Mouse (Mus musculus) gonadal fat pad, adult 2 months (tissue): ENCODE measurements around the gene Gm43191. TPM values are rescaled to one million over a fixed set of nuclear protein-coding genes. Genes with fewer than 3 reads are reported as not detected.
"Not testable (repeated sequence)": the region's sequence is repeated elsewhere in the genome, so short reads cannot be mapped to it uniquely, and the experiment has no call there.

Source experiments
- DNase-seq: peaks from one replicate; pipeline ENCODE4 v3.0.0-alpha.2; 2012; ENCODE audit warnings: low read depth
- polyA plus RNA-seq: library from polyadenylated mRNA; depleted of rRNA; stranded (reverse); fragments of >200 nt; gene quantifications from 2 replicates; pipeline ENCODE4 v1.2.3, GENCODE M21; 2012

Gene Gm43191
- polyA plus RNA-seq, 1 experiment: not detected

- DNase-seq: no peak
These were observed 19.1 kb downstream of the Gm43191 start for GRCm38 (mm10) chr3:116661870-116662414.

- no peak for DNase-seq
These were observed 19.7 kb downstream of the Gm43191 start for GRCm38 (mm10) chr3:116661288-116661869.

DNA sequence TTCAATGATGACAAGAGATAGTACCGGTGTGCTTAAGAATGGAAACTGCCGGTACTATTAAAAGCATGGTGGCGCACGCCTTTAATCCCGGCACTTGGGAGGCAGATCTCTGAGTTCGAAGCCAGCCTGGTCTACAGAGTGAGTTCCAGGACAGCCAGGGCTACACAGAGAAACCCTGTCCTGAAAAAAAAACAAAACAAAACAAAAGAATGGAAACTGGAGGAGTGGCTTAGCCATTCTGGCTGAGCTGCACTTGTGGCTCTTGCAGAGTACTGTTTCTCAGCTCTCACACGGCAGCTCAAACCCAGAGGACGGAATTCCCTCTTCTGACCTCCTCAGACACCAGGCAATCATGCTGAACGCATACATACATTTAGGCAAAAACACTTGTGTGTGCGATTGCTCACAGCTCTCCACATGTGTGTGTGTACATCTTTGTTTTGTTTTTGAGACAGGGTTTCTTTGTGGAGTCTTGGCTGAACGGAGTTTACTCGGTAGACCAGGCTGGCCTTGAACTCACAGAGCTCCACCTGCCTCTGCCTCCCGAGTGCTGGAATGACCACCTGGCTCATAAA, 21.1 kb downstream of the Gm43191 start:
- no peak for DNase-seq

DNA sequence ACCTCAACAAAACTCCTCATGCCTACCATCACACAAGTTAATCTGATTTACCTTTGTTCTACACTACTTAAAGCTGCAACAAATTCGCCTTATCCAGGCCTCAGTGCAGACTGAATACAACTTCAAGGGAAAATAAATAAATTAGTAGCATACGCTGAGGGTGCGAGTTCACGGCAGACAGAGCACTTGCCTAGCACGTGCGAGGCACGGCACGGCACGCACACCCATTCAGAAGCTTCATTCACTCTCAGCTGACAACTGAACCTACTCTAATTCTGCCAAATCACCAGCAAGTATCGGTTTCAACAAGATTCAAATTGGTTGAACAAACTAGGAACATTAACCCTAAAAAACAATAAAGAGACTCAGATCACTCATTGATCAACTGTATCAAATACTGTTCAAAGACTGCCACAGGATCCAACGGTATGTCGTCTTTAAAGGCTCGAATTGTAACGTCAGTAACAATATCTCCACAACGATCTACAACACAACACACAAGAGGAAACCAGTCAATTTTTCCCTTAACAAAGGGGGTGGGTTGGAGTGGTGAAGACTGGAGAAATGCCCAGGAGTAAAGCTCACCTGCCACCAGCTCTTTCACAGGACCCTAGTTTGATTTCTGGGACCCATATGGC, 22.0 kb downstream of the Gm43191 start:
- DNase-seq: no peak

- no peak for DNase-seq
These were observed 24.7 kb downstream of the Gm43191 start for GRCm38 (mm10) chr3:116656184-116656965.

DNA sequence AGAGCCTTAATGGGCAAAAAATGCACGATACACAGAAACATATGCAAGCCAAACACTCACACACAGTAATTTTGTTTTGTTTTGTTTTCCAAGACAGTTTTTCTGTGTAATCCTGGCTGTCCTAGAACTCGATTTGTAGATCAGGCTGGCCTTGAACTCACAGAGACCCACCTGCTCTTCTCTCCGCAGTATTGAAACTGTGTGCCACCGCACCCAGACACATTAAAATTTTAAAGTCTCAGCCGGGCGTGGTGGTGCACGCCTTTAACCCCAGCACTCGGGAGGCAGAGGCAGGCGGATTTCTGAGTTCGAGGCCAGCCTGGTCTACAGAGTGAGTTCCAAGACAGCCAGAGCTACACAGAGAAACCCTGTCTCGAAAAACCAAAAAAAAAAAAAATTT, 27.0 kb downstream of the Gm43191 start:
- not testable (repeated sequence) for DNase-seq

DNA sequence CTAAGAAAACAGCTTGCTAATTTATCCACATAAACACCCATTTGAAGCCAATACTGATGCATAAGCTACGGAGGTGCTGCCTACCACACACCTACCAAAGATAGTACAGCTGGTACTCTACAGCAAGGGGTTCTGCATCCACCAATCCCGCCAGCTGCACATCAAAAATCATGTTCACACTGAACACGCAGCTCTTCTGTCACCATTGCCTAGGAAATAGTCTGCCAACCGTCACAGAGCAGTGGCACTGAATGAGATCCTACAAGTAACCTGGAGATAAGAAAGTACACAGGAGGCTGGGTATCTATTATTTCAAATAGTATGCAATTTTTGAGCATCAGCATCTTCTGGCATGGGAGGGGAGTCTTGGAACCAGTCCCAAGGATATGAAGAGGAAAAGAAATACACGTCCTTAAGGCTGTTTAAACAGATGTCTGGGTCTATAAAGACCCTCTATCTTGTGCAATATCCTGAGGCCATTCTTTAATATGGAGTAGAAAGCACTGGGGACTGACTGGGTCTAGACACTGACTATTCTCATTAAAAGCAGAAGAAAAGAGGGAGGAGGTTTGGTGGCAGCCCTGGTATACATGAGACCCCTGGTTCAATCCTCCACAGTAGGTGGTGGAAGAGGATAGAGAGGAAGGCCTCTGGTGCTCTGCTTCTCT, 27.6 kb downstream of the Gm43191 start:
- no peak for DNase-seq

GRCm38 (mm10) chr3:116652033-116652446, 29.0 kb downstream of the Gm43191 start:
- DNase-seq: no peak

DNA sequence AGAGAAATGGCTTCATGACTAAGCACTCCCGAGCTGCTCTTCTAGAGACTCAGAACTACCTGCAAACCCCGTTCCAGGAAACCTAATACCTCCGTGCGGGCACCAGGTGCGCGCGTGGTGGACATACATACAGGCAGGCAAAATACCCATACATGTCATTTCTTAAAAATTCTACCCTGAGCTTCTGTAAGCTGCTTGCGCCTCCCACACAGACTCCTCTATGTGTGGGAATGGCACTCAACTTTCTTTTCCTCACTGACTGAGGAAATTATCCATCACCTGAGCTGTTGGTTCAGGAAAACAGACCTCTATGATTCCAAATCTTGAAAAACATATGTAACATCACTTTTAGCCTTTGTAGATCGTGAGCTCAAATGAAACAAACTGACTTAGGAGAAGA, 30.4 kb downstream of the Gm43191 start:
- no peak for DNase-seq

DNA sequence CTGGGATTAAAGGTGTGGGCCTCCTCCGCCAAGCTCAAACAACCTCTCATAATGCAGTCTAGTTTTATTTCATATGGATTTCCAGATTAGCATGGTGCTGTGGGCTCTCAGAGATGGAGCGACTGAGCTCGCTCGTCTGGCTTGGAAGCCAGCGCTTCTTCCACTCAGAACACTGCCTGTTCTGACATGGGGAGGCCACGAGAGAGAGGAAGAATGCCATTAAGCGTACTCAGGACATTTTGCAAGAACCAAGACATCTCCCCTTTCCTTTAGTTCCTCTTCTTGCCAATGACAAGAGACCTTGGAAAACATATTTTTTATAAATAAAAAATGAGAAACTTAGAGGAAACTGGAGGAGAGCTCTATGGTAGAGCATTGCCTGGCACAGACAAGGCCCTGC, 32.3 kb downstream of the Gm43191 start:
- no peak for DNase-seq

DNA sequence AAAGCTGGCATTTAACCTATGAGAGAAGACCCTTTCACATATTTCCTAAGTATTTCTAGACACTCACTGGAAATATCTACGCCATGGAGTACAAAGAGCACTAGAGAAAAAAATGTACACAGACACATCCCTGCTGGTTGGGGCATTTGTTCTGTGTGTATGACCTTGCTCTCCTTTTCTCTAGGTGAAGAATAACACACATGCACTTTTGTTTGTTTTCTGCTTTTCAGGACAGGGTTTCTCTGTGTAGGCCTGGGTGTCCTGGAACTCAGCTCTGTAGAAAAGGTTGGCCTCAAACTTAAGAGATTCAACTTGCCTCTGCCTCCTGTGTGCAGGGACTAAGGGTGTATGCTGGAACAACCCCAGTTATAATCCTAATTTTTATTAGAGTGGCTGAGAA, 34.7 kb downstream of the Gm43191 start:
- DNase-seq: no peak

DNA sequence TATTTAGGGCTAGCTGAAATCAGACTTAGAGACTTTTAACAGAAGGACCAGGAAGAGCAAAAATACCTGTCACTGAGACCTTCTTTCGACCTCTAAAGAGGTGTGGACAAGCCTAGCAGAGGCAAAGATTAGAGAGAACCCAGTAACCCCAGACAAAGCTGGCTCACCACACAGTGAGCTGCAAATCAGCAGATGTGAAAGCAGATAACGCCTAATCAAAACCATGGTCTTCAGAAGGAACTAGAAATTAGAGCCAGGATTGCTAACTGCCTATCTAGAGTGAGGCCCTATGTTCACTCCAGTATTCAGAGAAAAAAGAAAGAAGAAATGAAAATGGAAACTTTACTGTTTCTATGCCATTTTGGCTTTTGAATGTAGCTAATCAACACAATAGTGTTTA, 38.7 kb downstream of the Gm43191 start:
- DNase-seq: no peak

DNA sequence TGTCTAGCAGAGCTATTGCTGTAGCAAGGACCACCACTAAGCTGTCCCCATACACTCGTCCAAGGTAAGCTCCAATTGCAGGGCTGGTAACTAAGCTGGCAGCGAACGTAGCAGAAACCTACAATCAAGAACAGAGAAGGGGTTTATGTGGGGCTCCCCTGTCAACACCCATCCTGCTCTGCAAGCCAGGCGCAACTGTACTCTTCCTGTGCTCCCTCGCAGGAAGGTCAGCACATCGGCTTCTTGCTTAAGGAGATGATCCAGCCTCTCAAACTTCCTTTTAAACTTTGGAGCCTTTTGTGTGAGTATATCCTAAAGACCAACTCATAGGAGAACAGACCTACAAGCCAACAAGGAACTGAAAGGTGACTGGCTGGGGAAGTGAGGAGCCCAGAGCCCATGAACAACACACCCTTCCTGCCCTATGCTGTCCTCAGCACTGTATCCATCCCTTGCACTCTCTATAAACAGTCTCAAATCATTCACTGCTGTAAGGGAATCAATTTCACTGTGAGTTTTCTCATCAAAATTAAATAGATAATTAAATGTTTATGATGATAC, 39.2 kb downstream of the Gm43191 start:
- no peak for DNase-seq

- DNase-seq: no peak
These were observed 41.0 kb downstream of the Gm43191 start for GRCm38 (mm10) chr3:116640024-116640423.

- DNase-seq: no peak
These were observed 42.5 kb downstream of the Gm43191 start for GRCm38 (mm10) chr3:116638572-116638971.

DNA sequence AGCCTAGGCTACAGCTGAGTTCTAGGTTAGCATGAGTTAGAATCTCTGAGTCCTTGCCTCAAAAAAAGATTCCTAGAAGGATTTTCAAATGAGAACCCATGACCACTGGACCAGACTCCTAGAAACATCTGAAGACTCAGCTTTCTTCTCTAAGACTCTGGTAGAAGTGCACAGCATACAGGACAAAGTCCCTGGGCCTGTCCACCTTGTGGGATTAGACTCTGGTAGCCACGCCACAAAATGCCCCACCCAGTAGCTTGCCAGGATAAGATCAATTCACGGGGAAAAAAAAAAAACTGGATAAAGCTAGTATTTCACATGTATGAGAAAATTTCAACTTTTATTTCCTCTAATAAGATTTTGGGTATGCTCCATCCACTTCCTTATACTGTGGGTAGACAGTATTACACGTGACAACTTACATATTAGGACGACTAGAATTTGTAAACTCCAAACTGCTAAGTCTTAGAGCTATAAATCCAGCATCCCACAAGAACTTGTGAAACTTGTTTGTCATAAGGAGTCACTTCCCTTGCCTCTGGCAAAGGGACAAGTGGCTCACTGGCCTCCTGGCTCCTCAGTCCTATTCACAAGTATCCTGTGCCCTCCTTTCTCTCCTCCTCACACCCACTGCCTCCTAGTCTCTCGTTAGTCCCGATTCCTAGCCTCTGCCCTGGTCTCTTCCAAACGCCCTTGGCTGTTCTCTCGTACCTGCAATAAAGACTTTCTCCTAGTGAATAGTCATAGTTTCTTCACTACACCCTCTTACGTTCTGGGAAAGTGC, 43.2 kb downstream of the Gm43191 start:
- peak; percentile 60 for DNase-seq

DNA sequence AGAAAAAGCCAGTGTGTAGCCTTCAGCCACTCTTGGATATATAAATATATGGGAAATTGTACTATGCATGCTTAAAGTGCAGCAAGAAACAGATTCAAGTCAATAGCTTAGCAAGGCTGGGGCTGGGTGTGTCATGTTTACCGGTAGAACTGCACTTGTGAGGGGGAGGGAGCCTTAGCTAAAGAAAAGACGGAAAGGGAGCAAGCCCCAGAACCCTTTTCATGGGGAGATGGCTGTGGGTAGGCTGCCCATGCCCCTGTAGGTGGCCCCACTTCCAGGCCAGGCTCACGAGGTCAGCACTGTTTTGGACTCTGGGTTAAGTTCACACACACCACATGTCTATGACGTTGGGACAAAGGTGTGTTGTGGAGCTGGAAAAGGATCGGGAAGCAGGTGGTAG, 45.3 kb downstream of the Gm43191 start:
- no peak for DNase-seq

- DNase-seq: no peak
These were observed 46.2 kb downstream of the Gm43191 start for GRCm38 (mm10) chr3:116634853-116635252.

GRCm38 (mm10) chr3:116634091-116634490, 47.0 kb downstream of the Gm43191 start:
- no peak for DNase-seq

- no peak for DNase-seq
These were observed 48.1 kb downstream of the Gm43191 start for GRCm38 (mm10) chr3:116632971-116633370.

DNA sequence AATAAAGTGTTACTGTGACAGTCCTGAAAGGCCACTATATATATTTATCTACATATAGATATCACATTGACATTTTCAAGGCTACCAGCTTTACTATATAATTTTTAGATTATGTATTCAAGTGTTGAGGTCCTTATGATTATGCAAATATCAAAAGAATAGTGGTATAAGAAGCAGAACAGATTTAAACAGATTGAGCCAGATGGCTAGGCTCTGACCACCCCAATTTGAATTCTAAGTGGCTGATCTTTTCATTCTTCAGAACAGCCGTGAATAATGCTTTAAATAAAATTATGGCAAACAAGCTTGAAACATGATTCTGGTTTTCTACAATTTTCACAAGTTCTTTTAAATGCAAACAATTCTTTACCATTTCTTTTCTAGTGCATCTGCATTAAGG, 49.6 kb downstream of the Gm43191 start:
- DNase-seq: no peak
